Comparison of ENCODE assay signal across 9 mouse cellular contexts in the genomic region with DNA sequence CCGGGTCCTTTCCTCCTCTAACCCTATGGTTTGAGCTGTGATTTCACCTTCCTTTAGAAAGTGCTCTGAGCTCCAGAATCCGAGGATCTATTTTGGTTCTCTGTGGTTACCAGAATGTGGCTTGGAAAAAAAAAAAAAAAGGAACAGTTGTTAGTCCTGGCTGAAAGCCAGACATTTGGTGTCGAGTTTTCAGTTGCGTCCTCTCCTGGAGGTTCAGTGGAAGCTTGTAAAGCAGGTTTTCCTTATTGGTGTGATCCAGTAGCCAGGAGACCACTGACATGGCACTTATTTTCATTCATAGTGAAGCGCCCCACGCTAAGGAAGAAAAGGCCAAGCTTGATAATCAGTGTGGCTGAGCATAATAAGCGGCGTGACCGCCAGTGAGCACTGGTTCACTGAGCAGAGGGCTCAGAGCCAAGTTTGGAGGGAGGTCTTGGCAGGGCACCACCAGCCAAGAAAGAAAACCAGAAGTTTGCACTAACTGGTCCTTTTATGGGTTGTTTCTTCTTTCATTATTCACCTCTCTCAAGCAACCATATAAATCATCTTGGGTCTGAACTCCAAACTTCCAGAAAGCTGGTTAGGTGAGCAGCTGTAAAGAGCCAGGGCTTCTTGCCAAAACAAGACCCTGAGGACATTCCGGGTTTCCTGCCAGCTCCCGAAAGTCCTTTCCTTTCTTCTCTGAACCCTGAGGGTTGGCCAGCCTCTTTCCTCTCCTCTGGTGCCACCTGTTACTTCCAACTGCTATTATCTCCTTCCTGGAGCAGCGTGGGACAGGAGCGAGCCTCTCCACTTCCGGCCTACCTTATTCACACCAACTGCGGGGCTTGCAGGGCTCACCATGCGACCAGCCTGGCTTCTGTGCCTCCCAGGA.
DNase-seq lines count a peak whose midpoint lies in the region; ATAC-seq and TF ChIP-seq lines count a peak whose summit lies in the region.
"Had no signal": no experiment of that assay in that cellular context is flagged by ENCODE, and none has a peak within 500 bp of the region (broad histone marks: within the 10 kb centered on the region; RNA-seq: fewer than 3 reads in every experiment).

No protein-coding gene starts in this region.

- H3K27me3 ChIP-seq in embryonic facial prominence, embryonic 15.5 days = no peaks in the 10 kb centered on the region
- H3K27me3 ChIP-seq in kidney, adult 2 months (replicated peaks; ENCODE audit: control insufficient read depth, insufficient read depth, low read length) = no peaks in the 10 kb centered on the region
- H3K27me3 ChIP-seq in neural tube, embryonic 12.5 days (replicated peaks) = peaks cover 5% of the 10 kb centered on the region
- H3K27me3 ChIP-seq: liver, embryonic 15.5 days had no signal

- no peak for TF ChIP-seq POLR2A in kidney, adult 2 months (IDR thresholded peaks at IDR 0.05; ENCODE audit: low read depth, low read length)

- peaks cover 15% of the 10 kb centered on the region for H3K4me1 ChIP-seq in embryonic facial prominence, embryonic 15.5 days
- peaks cover 2% of the 10 kb centered on the region; the same call in 1 of the 2 replicates for H3K4me1 ChIP-seq in kidney, adult 2 months (ENCODE audit: control insufficient read depth, insufficient read depth, low read length)
- H3K4me1 ChIP-seq in neural tube, embryonic 12.5 days = no peaks in the 10 kb centered on the region
- H3K4me1 ChIP-seq: liver, embryonic 15.5 days had no signal

- peak; percentile 34 for DNase-seq in embryo, embryonic 11 days
- DNase-seq in embryo, embryonic 10 days (ENCODE audit: low spot score) = no peak
- peak; percentile 37 for DNase-seq in heart, adult 9 months (ENCODE audit: low spot score in 2 of 2)
- peak; percentile 96 for DNase-seq in kidney, adult 2 months
- DNase-seq in left cerebral cortex, postnatal 25 days (ENCODE audit: low spot score in 2 of 2) = peak; percentile 62 to 66
- DNase-seq in thymus, postnatal 10 days (ENCODE audit: low spot score in 2 of 2) = no peak

- no peaks in the 10 kb centered on the region for H3K9me3 ChIP-seq in embryonic facial prominence, embryonic 15.5 days (replicated peaks)
- 0 out of 2 replicates have a peak, but pooled peaks cover 5% of the 10 kb centered on the region for H3K9me3 ChIP-seq in neural tube, embryonic 12.5 days
- H3K9me3 ChIP-seq: liver, embryonic 15.5 days had no signal

- 0 out of 2 replicates have a peak overlapping the region, but pooled peaks have one; percentile 14 for H3K4me3 ChIP-seq in embryonic facial prominence, embryonic 15.5 days (replicated peaks)
- H3K4me3 ChIP-seq in kidney, adult 2 months (ENCODE audit: insufficient read depth, low read depth, low read length) = peak overlapping the region; percentile 5
- no peak overlapping the region for H3K4me3 ChIP-seq in neural tube, embryonic 12.5 days
- H3K4me3 ChIP-seq: liver, embryonic 15.5 days had no signal

- ATAC-seq in embryonic facial prominence, embryonic 15.5 days (ENCODE audit: insufficient number of reproducible peaks, low FRiP score, low TSS enrichment, low read depth) = peak; percentile 83
- ATAC-seq in neural tube, embryonic 12.5 days (ENCODE audit: low FRiP score, low read depth) = peak; percentile 92

- peak overlapping the region; percentile 36 for H3K4me2 ChIP-seq in embryonic facial prominence, embryonic 15.5 days (replicated peaks)
- H3K4me2 ChIP-seq in neural tube, embryonic 12.5 days (replicated peaks) = no peak overlapping the region
- H3K4me2 ChIP-seq: liver, embryonic 15.5 days had no signal

- 32% methylated on average over 16 of the region's 16 CpGs for WGBS in embryonic facial prominence, embryonic 15.5 days
- 4% methylated on average over 16 of the region's 16 CpGs for WGBS in kidney, adult 2 months
- 47% methylated on average over 16 of the region's 16 CpGs for WGBS in neural tube, embryonic 12.5 days

- intact Hi-C loops in left cerebral cortex, postnatal 25 days (cut with DNase I) = loop anchor here (5.0 kb wide), 1 partner anchor 217 kb away; no protein-coding TSS in a partner anchor

- no peak overlapping the region for H3K9ac ChIP-seq in embryonic facial prominence, embryonic 15.5 days
- no peak overlapping the region for H3K9ac ChIP-seq in neural tube, embryonic 12.5 days
- H3K9ac ChIP-seq: liver, embryonic 15.5 days had no signal

- no peaks in the 10 kb centered on the region for H3K36me3 ChIP-seq in embryonic facial prominence, embryonic 15.5 days
- no peaks in the 10 kb centered on the region for H3K36me3 ChIP-seq in kidney, adult 2 months (ENCODE audit: control insufficient read depth, insufficient read depth, low read length)
- no peaks in the 10 kb centered on the region for H3K36me3 ChIP-seq in neural tube, embryonic 12.5 days
- H3K36me3 ChIP-seq: liver, embryonic 15.5 days had no signal

- H3K27ac ChIP-seq in embryonic facial prominence, embryonic 15.5 days (replicated peaks) = peak overlapping the region; percentile 73
- peak overlapping the region; percentile 4 for H3K27ac ChIP-seq in kidney, adult 2 months (ENCODE audit: insufficient read depth, low read depth, low read length)
- H3K27ac ChIP-seq in neural tube, embryonic 12.5 days = no peak overlapping the region
- H3K27ac ChIP-seq: liver, embryonic 15.5 days had no signal

- TF ChIP-seq CTCF in kidney, adult 2 months (conservative IDR thresholded peaks at IDR 0.05; ENCODE audit: insufficient read depth, insufficient read length, low read depth, low read length) = no peak

Comparison
In these comparisons a context has a peak if more than half of its experiments do, and no peak if none do; other contexts are left out.
1. DNase-seq: peak in embryo, embryonic 11 days (single experiment), heart, adult 9 months (2 of 2), kidney, adult 2 months (single experiment) and left cerebral cortex, postnatal 25 days (2 of 2); none in embryo, embryonic 10 days (single experiment) and thymus, postnatal 10 days (0 of 2).